Mouse (Mus musculus) ES-E14 (cell line): ENCODE results near the gene Zbtb48. TPM values are rescaled to one million over a fixed set of nuclear protein-coding genes. Genes with fewer than 3 reads are reported as not detected.

Experiments
- DNase-seq: peaks from one replicate; pipeline ENCODE4 v3.0.0-alpha.2; 2013; ENCODE audit warnings: low read depth, low spot score
- H3K27ac ChIP-seq: 2 replicates; pipeline ENCODE4 v1.5.1; 2012; ENCODE audit warnings: low read depth, mild to moderate bottlenecking, low read length, moderate library complexity, mixed read lengths; ENCODE audit not compliant: poor library complexity, insufficient read depth, severe bottlenecking
- H3K36me3 ChIP-seq: 2 replicates; pipeline ENCODE4 v1.6.1; 2012; ENCODE audit warnings: mild to moderate bottlenecking, low read length, moderate library complexity, mixed read lengths; ENCODE audit not compliant: control insufficient read depth, poor library complexity, insufficient read depth, severe bottlenecking
- H3K4me1 ChIP-seq, 2 experiments: fragments of 150-350 bp in 1 of 2; sonication (generic) in 1 of 2; 2 replicates each; pipeline ENCODE4 v1.6.1; 2012; ENCODE audit warnings: low read length in 2 of 2, mild to moderate bottlenecking in 1 of 2, mixed read lengths in 1 of 2; ENCODE audit not compliant: control insufficient read depth in 2 of 2, insufficient read depth in 2 of 2, poor library complexity in 1 of 2
- H3K4me3 ChIP-seq, 2 experiments: fragments of 150-350 bp in 1 of 2; sonication (generic) in 1 of 2; 2 replicates each; pipeline ENCODE4 v1.5.1; 2012; ENCODE audit warnings: low read length in 2 of 2, low read depth in 1 of 2, mild to moderate bottlenecking in 1 of 2, mixed read lengths in 1 of 2; ENCODE audit not compliant: insufficient read depth in 1 of 2, poor library complexity in 1 of 2, severe bottlenecking in 1 of 2
- H3K9ac ChIP-seq: 2 replicates; pipeline ENCODE4 v1.6.1; 2012; ENCODE audit warnings: low read depth, mild to moderate bottlenecking, low read length, mixed read lengths; ENCODE audit not compliant: poor library complexity, insufficient read depth, severe bottlenecking
- H3K9me3 ChIP-seq: fragments of 150-350 bp; sonication (generic); 2 replicates; pipeline ENCODE4 v1.6.1; 2012; ENCODE audit warnings: low read depth, mild to moderate bottlenecking, low read length; ENCODE audit not compliant: control insufficient read depth, insufficient read depth
- CHD2 ChIP-seq: IDR thresholded peaks from 2 replicates; pipeline ENCODE4 v1.6.1; 2014; ENCODE audit warnings: mild to moderate bottlenecking, low read depth, low read length, inconsistent platforms
- HCFC1 ChIP-seq: IDR thresholded peaks from 2 replicates; pipeline ENCODE4 v1.6.1; 2012; ENCODE audit warnings: low read length, inconsistent platforms, borderline replicate concordance; ENCODE audit not compliant: insufficient read depth
- MAFK ChIP-seq: IDR thresholded peaks from 2 replicates; pipeline ENCODE4 v1.6.1; 2014; ENCODE audit warnings: mild to moderate bottlenecking, low read depth, low read length, inconsistent platforms; ENCODE audit not compliant: insufficient read depth
- ZC3H11A ChIP-seq: IDR thresholded peaks from 2 replicates; pipeline ENCODE4 v1.6.1; 2012; ENCODE audit warnings: low read depth, mild to moderate bottlenecking, inconsistent platforms, low read length, borderline replicate concordance
- ZNF384 ChIP-seq: IDR thresholded peaks from 2 replicates; pipeline ENCODE4 v1.6.1; 2012; ENCODE audit warnings: low read depth, low read length, inconsistent platforms
- in situ Hi-C, 2 experiments: fragments of 600-800 bp; cut with MboI; formaldehyde crosslinking; loops; one replicate each; pipeline ENCODE4 v1.15.1; 2025; ENCODE audit warnings: low sequenced_read_pairs in 2 of 2, inconsistent platforms in 1 of 2; ENCODE audit not compliant: unreplicated experiment in 2 of 2
- total RNA-seq: library from RNA; depleted of rRNA; stranded (reverse); fragments of 300-350 nt; gene quantifications from 2 replicates; pipeline ENCODE4 v1.2.3, GENCODE M21; 2012

Gene Zbtb48
- total RNA-seq, 1 experiment, result 18.7 TPM

DNA sequence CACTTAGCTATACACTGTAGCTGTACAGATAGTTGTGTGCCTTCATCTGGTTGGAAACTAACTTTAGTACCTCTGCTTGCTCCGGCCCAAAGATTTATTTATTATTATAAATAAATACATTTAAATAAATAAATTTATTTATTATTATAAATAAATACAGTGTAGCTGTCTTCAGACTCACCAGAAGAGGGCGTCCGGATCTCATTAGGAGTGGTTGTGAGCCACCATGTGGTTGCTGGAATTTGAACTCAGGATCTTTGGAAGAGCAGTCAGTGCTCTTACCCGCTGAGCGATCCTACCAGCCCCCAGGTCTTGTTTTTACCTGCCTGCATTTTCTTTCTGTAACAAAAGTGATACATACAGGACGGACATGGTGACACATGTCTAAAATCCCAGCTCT lies 21.3 kb downstream of the Zbtb48 start:
- peaks cover 0 to 14% of the 10 kb centered on the region in 2 experiments; a peak in 2 of 4 replicates for H3K4me1 ChIP-seq
- in situ Hi-C loops, result no loop called here
- TF ChIP-seq MAFK (no peak), ZC3H11A (no peak), CHD2 (no peak), ZNF384 (no peak), HCFC1 (no peak)
- DNase-seq, result no peak
- H3K36me3 ChIP-seq, result peaks cover 6% of the 10 kb centered on the region; the same call in 1 of the 2 replicates
- no peak overlapping the region for H3K9ac ChIP-seq
- H3K27ac ChIP-seq, result peak overlapping the region; percentile 90
- H3K4me3 ChIP-seq, result no peak overlapping the region
- H3K9me3 ChIP-seq, result no peaks in the 10 kb centered on the region

GRCm38 (mm10) chr4:152002063-152002462 lies 25.4 kb downstream of the Zbtb48 start:
- Histone ChIP-seq H3K4me1 (peaks cover 0 to 15% of the 10 kb centered on the region in 2 experiments; a peak in 2 of 4 replicates), H3K27ac (no peak overlapping the region), H3K9me3 (no peaks in the 10 kb centered on the region), H3K36me3 (no peaks in the 10 kb centered on the region), H3K9ac (no peak overlapping the region), H3K4me3 (no peak overlapping the region)
- in situ Hi-C loops, result no loop called here
- no peak for TF ChIP-seq MAFK
- no peak for TF ChIP-seq ZNF384
- no peak for TF ChIP-seq HCFC1
- no peak for TF ChIP-seq CHD2
- no peak for TF ChIP-seq ZC3H11A
- DNase-seq, result no peak

DNA sequence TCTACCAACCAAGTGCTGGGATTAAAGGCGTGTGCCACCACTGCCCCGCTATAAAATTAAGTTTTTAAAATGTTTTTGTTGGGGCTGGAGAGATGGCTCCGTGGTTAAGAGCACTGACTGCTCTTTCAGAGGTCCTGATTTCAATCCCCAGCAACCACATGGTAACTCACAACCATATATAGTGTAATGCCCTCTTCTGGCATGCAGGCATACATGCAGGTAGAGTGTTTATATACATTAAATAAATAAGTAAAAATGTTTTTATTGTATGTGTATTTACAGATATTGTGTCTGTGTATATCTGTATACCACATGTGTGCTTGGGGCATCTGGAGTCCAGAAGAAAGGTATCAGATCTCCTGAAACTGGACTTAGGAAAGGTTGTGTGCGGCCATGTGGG lies 26.1 kb downstream of the Zbtb48 start:
- no peak for TF ChIP-seq HCFC1
- TF ChIP-seq MAFK, result no peak
- TF ChIP-seq CHD2, result no peak
- no peak for TF ChIP-seq ZC3H11A
- no peak for TF ChIP-seq ZNF384
- Histone ChIP-seq H3K36me3 (no peaks in the 10 kb centered on the region), H3K9ac (no peak overlapping the region), H3K4me1 (peaks cover 0 to 14% of the 10 kb centered on the region in 2 experiments; a peak in 2 of 4 replicates), H3K4me3 (no peak overlapping the region), H3K27ac (no peak overlapping the region), H3K9me3 (no peaks in the 10 kb centered on the region)
- DNase-seq, result no peak
- in situ Hi-C loops, result no loop called here

DNA sequence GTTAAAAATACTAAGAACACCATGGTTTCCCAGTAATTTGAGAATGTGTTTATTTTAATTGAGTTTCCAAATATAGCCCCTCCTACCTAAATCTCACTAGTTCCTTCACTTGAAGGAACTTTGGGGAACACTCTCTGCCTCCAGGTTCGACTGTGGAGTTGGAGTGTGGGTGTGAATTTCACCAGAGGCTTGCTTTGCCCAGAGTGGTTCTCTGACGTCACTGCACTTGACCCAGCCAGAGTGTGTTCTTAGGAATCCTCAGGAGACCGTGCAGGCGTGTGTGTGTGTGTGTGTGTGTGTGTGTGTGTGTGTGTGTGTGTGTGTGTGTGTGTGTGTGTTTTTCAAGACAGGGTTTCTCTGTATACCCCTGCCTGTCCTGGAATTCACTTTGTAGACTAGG lies 26.6 kb downstream of the Zbtb48 start:
- no peak overlapping the region for H3K4me3 ChIP-seq
- peaks cover 0 to 13% of the 10 kb centered on the region in 2 experiments; a peak in 2 of 4 replicates for H3K4me1 ChIP-seq
- no peak overlapping the region for H3K27ac ChIP-seq
- no peaks in the 10 kb centered on the region for H3K9me3 ChIP-seq
- in situ Hi-C loops, result no loop called here
- no peak for DNase-seq
- no peak overlapping the region for H3K9ac ChIP-seq
- no peak for TF ChIP-seq CHD2
- no peak for TF ChIP-seq ZC3H11A
- TF ChIP-seq HCFC1, result no peak
- no peaks in the 10 kb centered on the region for H3K36me3 ChIP-seq

- Histone ChIP-seq H3K9ac (no peak overlapping the region), H3K4me3 (no peak overlapping the region), H3K27ac (no peak overlapping the region), H3K36me3 (no peaks in the 10 kb centered on the region), H3K4me1 (peaks cover 0 to 11% of the 10 kb centered on the region in 2 experiments; a peak in 2 of 4 replicates), H3K9me3 (no peaks in the 10 kb centered on the region)
- no peak for DNase-seq
- in situ Hi-C loops, result no loop called here
- TF ChIP-seq ZC3H11A, result no peak
- TF ChIP-seq ZNF384, result no peak
Observed at GRCm38 (mm10) chr4:151999481-151999880, 28.0 kb downstream of the Zbtb48 start.
